Mouse (Mus musculus) thymus, adult 2 months (tissue): ENCODE results near the gene Rassf8. TPM values are rescaled to one million over a fixed set of nuclear protein-coding genes. Genes with fewer than 3 reads are reported as not detected.

Experiments
- DNase-seq: peaks from one replicate; pipeline ENCODE4 v3.0.0; 2021
- H3K27ac ChIP-seq: fragments of 200-500 bp; 2 replicates; pipeline ENCODE4 v1.5.1; 2012; ENCODE audit warnings: low read length, control low read depth; ENCODE audit not compliant: control insufficient read depth, insufficient read depth
- H3K27me3 ChIP-seq: fragments of 200-500 bp; 2 replicates; pipeline ENCODE4 v1.6.1; 2012; ENCODE audit warnings: mild to moderate bottlenecking, low read length, moderate library complexity, mixed read lengths; ENCODE audit not compliant: control insufficient read depth, insufficient read depth
- H3K36me3 ChIP-seq: fragments of 200-500 bp; 2 replicates; pipeline ENCODE4 v1.6.1; 2012; ENCODE audit warnings: mild to moderate bottlenecking, low read length, moderate library complexity; ENCODE audit not compliant: control insufficient read depth, insufficient read depth
- H3K4me1 ChIP-seq: fragments of 200-500 bp; replicated peaks from 2 replicates; pipeline ENCODE4 v1.6.1; 2012; ENCODE audit warnings: low read length; ENCODE audit not compliant: control insufficient read depth, insufficient read depth
- H3K4me3 ChIP-seq: fragments of 200-500 bp; 2 replicates; pipeline ENCODE4 v1.5.1; 2012; ENCODE audit warnings: mild to moderate bottlenecking, low read length, control low read depth, moderate library complexity; ENCODE audit not compliant: control insufficient read depth, insufficient read depth
- CTCF ChIP-seq: fragments of 200-500 bp; IDR thresholded peaks from 2 replicates; pipeline ENCODE4 v1.5.1; 2012; ENCODE audit warnings: mild to moderate bottlenecking, control low read depth, low read length, moderate library complexity, borderline replicate concordance; ENCODE audit not compliant: control insufficient read depth, poor library complexity, insufficient read depth; ENCODE audit errors: extremely low read depth
- POLR2A ChIP-seq: fragments of 200-500 bp; IDR thresholded peaks from 2 replicates; pipeline ENCODE4 v1.6.1; 2012; ENCODE audit warnings: mild to moderate bottlenecking, low read length, control low read depth, moderate library complexity; ENCODE audit not compliant: control insufficient read depth, poor library complexity, insufficient read depth; ENCODE audit errors: extremely low read depth
- WGBS: fragments of 180-500 bp; shearing (Covaris S2); methylation state at CpG from one replicate; pipeline ENCODE4 v1.1.7; 2018; 5-methylcytosine and 5-hydroxymethylcytosine counted together
- polyA plus RNA-seq: library from polyadenylated mRNA; depleted of rRNA; stranded (reverse); fragments of >200 nt; gene quantifications from 2 replicates; pipeline ENCODE4 v1.2.3, GENCODE M21; 2012

The Rassf8 gene
- polyA plus RNA-seq, 1 experiment, result 5.3 TPM

GRCm38 (mm10) chr6:145853356-145854079 is 107.0 kb downstream of the Rassf8 start:
- 47% methylated on average over 10 of the region's 10 CpGs for WGBS
- Histone ChIP-seq H3K27ac (peak overlapping the region; percentile 35), H3K27me3 (no peaks in the 10 kb centered on the region), H3K36me3 (no peaks in the 10 kb centered on the region), H3K4me3 (peak overlapping the region; percentile 4; the same call in 1 of the 2 replicates), H3K4me1 (peaks cover 28% of the 10 kb centered on the region)
- TF ChIP-seq POLR2A (no peak), CTCF (no peak)
- DNase-seq, result no peak

GRCm38 (mm10) chr6:145854756-145855155 is 108.2 kb downstream of the Rassf8 start:
- 66% methylated on average over 5 of the region's 5 CpGs for WGBS
- no peaks in the 10 kb centered on the region for H3K36me3 ChIP-seq
- H3K4me1 ChIP-seq, result peaks cover 28% of the 10 kb centered on the region
- H3K27me3 ChIP-seq, result no peaks in the 10 kb centered on the region
- TF ChIP-seq POLR2A, result no peak
- no peak for TF ChIP-seq CTCF
- no peak overlapping the region for H3K4me3 ChIP-seq
- peak overlapping the region; percentile 31; the same call in 1 of the 2 replicates for H3K27ac ChIP-seq
- DNase-seq, result no peak

GRCm38 (mm10) chr6:145855720-145856551 is 109.4 kb downstream of the Rassf8 start:
- no peaks in the 10 kb centered on the region for H3K36me3 ChIP-seq
- H3K4me1 ChIP-seq, result peaks cover 28% of the 10 kb centered on the region
- H3K4me3 ChIP-seq, result no peak overlapping the region
- DNase-seq, result peak; percentile 91
- H3K27me3 ChIP-seq, result no peaks in the 10 kb centered on the region
- 25% methylated on average over 28 of the region's 28 CpGs for WGBS
- no peak for TF ChIP-seq POLR2A
- no peak for TF ChIP-seq CTCF
- H3K27ac ChIP-seq, result no peak overlapping the region

- H3K36me3 ChIP-seq, result no peaks in the 10 kb centered on the region
- TF ChIP-seq CTCF, result no peak
- no peak for TF ChIP-seq POLR2A
- peaks cover 28% of the 10 kb centered on the region for H3K4me1 ChIP-seq
- 94% methylated on average over 7 of the region's 7 CpGs for WGBS
- DNase-seq, result no peak
- 0 out of 2 replicates have a peak, but pooled peaks cover under 1% of the 10 kb centered on the region for H3K27me3 ChIP-seq
- no peak overlapping the region for H3K4me3 ChIP-seq
- no peak overlapping the region for H3K27ac ChIP-seq
These were observed 110.9 kb downstream of the Rassf8 start for GRCm38 (mm10) chr6:145857428-145857827.

GRCm38 (mm10) chr6:145858414-145858813 is 111.9 kb downstream of the Rassf8 start:
- Histone ChIP-seq H3K4me1 (peaks cover 29% of the 10 kb centered on the region), H3K27ac (no peak overlapping the region), H3K36me3 (no peaks in the 10 kb centered on the region), H3K4me3 (no peak overlapping the region), H3K27me3 (peaks cover 10% of the 10 kb centered on the region; the same call in 1 of the 2 replicates)
- TF ChIP-seq CTCF (no peak), POLR2A (no peak)
- 75% methylated on average over 8 of the region's 8 CpGs for WGBS
- DNase-seq, result no peak

- H3K27ac ChIP-seq, result no peak overlapping the region
- H3K27me3 ChIP-seq, result peaks cover 23% of the 10 kb centered on the region
- no peak for TF ChIP-seq CTCF
- no peak for TF ChIP-seq POLR2A
- no peaks in the 10 kb centered on the region for H3K36me3 ChIP-seq
- peak; percentile 13 for DNase-seq
- H3K4me1 ChIP-seq, result peaks cover 23% of the 10 kb centered on the region
- 19% methylated on average over 2 of the region's 2 CpGs for WGBS
- H3K4me3 ChIP-seq, result no peak overlapping the region
These were observed 113.8 kb downstream of the Rassf8 start for GRCm38 (mm10) chr6:145860350-145860749.
